In the genomic region with DNA sequence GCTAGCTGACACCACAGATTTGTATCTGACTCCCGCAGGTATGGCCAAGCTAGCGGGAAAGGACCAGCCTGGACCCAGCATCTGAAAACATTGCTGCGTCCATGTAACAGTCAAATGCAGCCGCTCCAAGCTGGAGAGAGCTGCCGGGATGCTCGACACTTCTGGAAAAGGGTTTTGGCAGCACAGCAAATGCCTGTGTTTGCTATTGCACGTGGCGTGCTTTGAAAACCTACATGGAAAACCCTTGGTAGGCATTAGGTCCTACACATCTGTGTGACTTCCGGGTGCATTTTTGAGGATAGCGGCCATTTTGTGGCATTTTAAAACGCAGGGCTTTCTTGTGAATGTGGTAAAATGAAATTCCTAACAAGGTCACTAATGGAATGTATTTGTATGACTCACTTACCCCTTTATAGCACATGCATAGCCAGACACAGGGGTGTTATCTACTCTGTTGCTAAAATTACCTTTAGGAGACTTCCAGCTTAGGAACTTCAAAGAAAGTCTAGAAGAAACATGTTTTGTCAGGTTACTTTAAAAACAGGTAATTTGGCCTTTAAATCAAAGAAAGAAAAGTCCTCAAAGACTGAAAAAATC, we compare ENCODE assay signal across 22 mouse cellular contexts.
A peak's percentile ranks its signal among the peaks of the same experiment; 100 is the strongest.
DNase-seq lines count a peak whose midpoint lies in the region; ATAC-seq lines count a peak whose summit lies in the region.
"Had no signal": no experiment of that assay in that cellular context is flagged by ENCODE, and none has a peak within 500 bp of the region (broad histone marks: within the 10 kb centered on the region; RNA-seq: fewer than 3 reads in every experiment).

No protein-coding gene starts in this region.

- intact Hi-C loops in heart, postnatal 25 days (cut with DNase I): no loop called here

- H3K4me1 ChIP-seq in heart, embryonic 15.5 days (replicated peaks): peaks cover 4% of the 10 kb centered on the region; the same call in 1 of the 2 replicates
- peaks cover 16% of the 10 kb centered on the region for H3K4me1 ChIP-seq in limb, embryonic 13.5 days
- H3K4me1 ChIP-seq: embryonic facial prominence, embryonic 10.5 days; liver, embryonic 12.5 days had no signal

- H3K9ac ChIP-seq in heart, embryonic 15.5 days: no peak overlapping the region
- H3K9ac ChIP-seq in limb, embryonic 13.5 days: no peak overlapping the region
- H3K9ac ChIP-seq: liver, embryonic 12.5 days had no signal

- peak overlapping the region; percentile 65 for H3K27ac ChIP-seq in heart, embryonic 15.5 days
- peak overlapping the region; percentile 10; the same call in 1 of the 2 replicates for H3K27ac ChIP-seq in limb, embryonic 13.5 days
- H3K27ac ChIP-seq: embryonic facial prominence, embryonic 10.5 days; liver, embryonic 12.5 days had no signal

- H3K36me3 ChIP-seq in heart, embryonic 15.5 days: no peaks in the 10 kb centered on the region
- no peaks in the 10 kb centered on the region for H3K36me3 ChIP-seq in limb, embryonic 13.5 days
- H3K36me3 ChIP-seq: embryonic facial prominence, embryonic 10.5 days; liver, embryonic 12.5 days had no signal

- 0 out of 2 replicates have a peak, but pooled peaks have one; percentile 50 for ATAC-seq in heart, embryonic 15.5 days (replicated peaks; ENCODE audit: insufficient number of reproducible peaks, insufficient read depth, low FRiP score, low read depth)
- peak; percentile 57; the same call in 1 of the 2 replicates for ATAC-seq in limb, embryonic 13.5 days (ENCODE audit: low FRiP score, low read depth)
- no peak for ATAC-seq in granulocyte monocyte progenitor cell, adult 5-6 weeks (replicated peaks; ENCODE audit: poor library complexity, severe bottlenecking)
- ATAC-seq: CD4-positive, CD25-positive, alpha-beta regulatory T cell, adult 4 months; intestine, postnatal 0 days; liver, embryonic 12.5 days; Patski had no signal

- no peaks in the 10 kb centered on the region for H3K9me3 ChIP-seq in heart, embryonic 15.5 days (replicated peaks)
- H3K9me3 ChIP-seq in limb, embryonic 13.5 days: no peaks in the 10 kb centered on the region
- H3K9me3 ChIP-seq: embryonic facial prominence, embryonic 10.5 days; liver, embryonic 12.5 days had no signal

- no peak overlapping the region for H3K4me2 ChIP-seq in heart, embryonic 15.5 days
- H3K4me2 ChIP-seq in limb, embryonic 13.5 days (replicated peaks): peak overlapping the region; percentile 27; the same call in 1 of the 2 replicates
- H3K4me2 ChIP-seq: liver, embryonic 12.5 days; midbrain, embryonic 11.5 days had no signal

- no peaks in the 10 kb centered on the region for H3K27me3 ChIP-seq in heart, embryonic 15.5 days
- H3K27me3 ChIP-seq in limb, embryonic 13.5 days: no peaks in the 10 kb centered on the region
- H3K27me3 ChIP-seq: liver, embryonic 12.5 days; Patski had no signal

- DNase-seq in heart, adult 11 months: peak; percentile 85
- DNase-seq in heart, postnatal 25 days (ENCODE audit: low spot score): no peak
- DNase-seq in heart, adult 8-10 months (ENCODE audit: low spot score): peak; percentile 10
- no peak for DNase-seq in gastrocnemius, postnatal 4 days (ENCODE audit: low spot score in 2 of 2)
- no peak for DNase-seq in neural tube, embryonic 10.5 days (ENCODE audit: extremely low spot score, low spot score)
- DNase-seq: adrenal gland, adult 2 months; cerebellum, adult 11 months; cerebellum, postnatal 10 days; gastrocnemius, postnatal 36 days; kidney, postnatal 36 days; lung, adult 2 months; lung, postnatal 14 days; right cerebral cortex, postnatal 14 days had no signal

- H3K4me3 ChIP-seq in heart, embryonic 15.5 days: no peak overlapping the region
- H3K4me3 ChIP-seq in limb, embryonic 13.5 days: no peak overlapping the region
- H3K4me3 ChIP-seq: embryonic facial prominence, embryonic 10.5 days; liver, embryonic 12.5 days had no signal

- WGBS in heart, embryonic 15.5 days: 61% methylated on average over 11 of the region's 11 CpGs
- WGBS in limb, embryonic 13.5 days: 67% methylated on average over 11 of the region's 11 CpGs

Comparison
In these comparisons a context has a peak if more than half of its experiments do, and no peak if none do; other contexts are left out.
1. DNase-seq: peak in heart, adult 11 months (single experiment) and heart, adult 8-10 months (single experiment); none in heart, postnatal 25 days (single experiment), gastrocnemius, postnatal 4 days (0 of 2) and neural tube, embryonic 10.5 days (single experiment).